Mouse (Mus musculus) MEL (cell line): ENCODE measurements around the gene Hist2h3c1.

Source experiments
- EP300 ChIP-seq, 2 experiments: IDR thresholded peaks; 2 replicates each; pipeline ENCODE4 v1.6.1; 2011; ENCODE audit warnings: improper control_type of control experiment in 2 of 2, low read length in 2 of 2, low read depth in 1 of 2, mild to moderate bottlenecking in 1 of 2
- HCFC1 ChIP-seq: IDR thresholded peaks from 2 replicates; pipeline ENCODE4 v1.6.1; 2012; ENCODE audit warnings: low read depth, mild to moderate bottlenecking, inconsistent platforms, low read length, improper control_type of control experiment, moderate library complexity
- POLR2AphosphoS5 ChIP-seq: IDR thresholded peaks from 2 replicates; pipeline ENCODE4 v1.6.1; 2012; ENCODE audit warnings: low read depth, borderline replicate concordance, mild to moderate bottlenecking, inconsistent platforms, low read length, moderate library complexity, mixed read lengths
- USF1 ChIP-seq: IDR thresholded peaks from 2 replicates; pipeline ENCODE4 v1.6.1; 2014; ENCODE audit warnings: low read depth, mild to moderate bottlenecking, inconsistent platforms, low read length, improper control_type of control experiment, moderate library complexity

DNA sequence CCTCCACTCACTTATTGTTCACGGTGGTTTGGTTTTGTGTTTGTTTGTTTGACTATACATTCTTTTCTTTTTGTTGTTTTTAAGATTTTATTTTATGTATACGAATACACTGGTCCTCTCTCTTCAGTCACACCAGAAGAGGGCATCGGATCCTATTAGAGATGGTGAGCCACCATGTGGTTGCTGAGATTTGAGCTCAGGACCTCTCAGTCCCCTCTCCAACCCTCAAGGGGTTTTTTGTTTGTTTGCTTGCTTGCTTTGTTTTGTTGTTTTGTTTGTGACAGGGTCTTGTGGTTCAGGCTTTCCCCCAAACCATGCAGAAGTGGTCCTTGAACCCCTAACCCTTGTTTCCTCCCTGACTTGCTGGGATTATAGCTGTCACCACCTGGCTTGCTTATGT lies 15.1 kb downstream of the Hist2h3c1 start:
- TF ChIP-seq EP300 (IDR thresholded peaks at IDR 0.05; ENCODE audit: low read depth in 1 of 2, low read length in 2 of 2) (no peak), USF1 (no peak), HCFC1 (no peak), POLR2AphosphoS5 (no peak)
